In the genomic region with DNA sequence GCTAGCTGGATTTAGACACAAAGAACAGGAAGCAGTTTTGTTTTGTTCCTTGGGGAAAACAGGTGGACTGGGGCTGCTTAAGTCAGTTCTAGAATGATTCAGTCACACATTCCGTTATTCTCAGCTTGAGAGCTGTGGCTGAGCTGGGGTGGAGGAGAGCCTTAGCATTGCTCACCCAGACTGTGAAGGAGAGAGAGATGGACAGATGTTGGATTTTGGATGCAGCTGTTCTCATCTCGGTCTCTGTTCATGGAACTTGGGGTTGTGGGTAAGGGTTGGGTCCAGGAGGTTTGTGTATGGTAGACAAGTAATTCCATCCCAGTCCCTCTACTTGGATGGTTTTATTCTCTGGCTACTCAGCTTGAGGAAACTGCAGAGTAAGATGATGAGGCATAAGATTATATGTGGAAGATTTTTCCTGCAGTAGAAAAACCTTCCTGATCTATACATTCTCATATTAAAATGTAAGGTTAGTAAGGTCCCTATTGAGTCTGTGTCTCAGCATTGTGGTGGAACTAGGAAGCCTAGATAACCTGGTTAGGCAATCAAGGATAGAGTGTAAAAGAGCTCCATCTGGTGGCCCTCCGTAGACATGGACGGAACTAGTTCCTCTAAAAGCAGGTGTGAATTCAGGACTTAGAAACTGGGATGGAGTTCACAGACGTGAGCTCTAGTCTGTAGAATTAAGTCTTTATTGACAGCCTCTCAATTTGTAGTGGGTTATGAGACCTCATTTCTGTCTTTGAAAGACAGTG, we compare ENCODE assay signal across 9 mouse cellular contexts. TPM values are rescaled to one million over a fixed set of nuclear protein-coding genes. Genes with fewer than 3 reads are reported as not detected.
DNase-seq lines count a peak whose midpoint lies in the region; ATAC-seq and TF ChIP-seq lines count a peak whose summit lies in the region.
"Had no signal": no experiment of that assay in that cellular context is flagged by ENCODE, and none has a peak within 500 bp of the region (broad histone marks: within the 10 kb centered on the region; RNA-seq: fewer than 3 reads in every experiment).

No protein-coding gene starts in this region.

- H3K4me2 ChIP-seq in limb, embryonic 14.5 days (replicated peaks; ENCODE audit: low read depth, low read length, severe bottlenecking) = no peak overlapping the region

- no peak for ATAC-seq in limb, embryonic 14.5 days (ENCODE audit: low FRiP score, low read depth)

- peak; percentile 49 to 64 for DNase-seq in cerebellum, postnatal 10 days
- no peak for DNase-seq in cerebellum, postnatal 4 days (ENCODE audit: low spot score in 2 of 2)
- peak; percentile 49 for DNase-seq in limb, embryonic 14.5 days (ENCODE audit: low spot score)
- no peak for DNase-seq in limb, embryonic 10.5 days (ENCODE audit: low spot score)
- DNase-seq in embryo, embryonic 10.5 days (ENCODE audit: low spot score) = peak; percentile 48
- DNase-seq in mesoderm, embryonic 11.5 days (ENCODE audit: low read depth, low spot score) = peak; percentile 15
- DNase-seq in spleen, adult 18-20 months = no peak
- no peak for DNase-seq in layer of hippocampus, postnatal 10 days (ENCODE audit: low spot score in 2 of 2)

- WGBS in limb, embryonic 14.5 days = 75% methylated on average over 5 of the region's 5 CpGs
- WGBS in limb, embryonic 10.5 days = 82% methylated on average over 5 of the region's 5 CpGs

- H3K27me3 ChIP-seq in limb, embryonic 14.5 days (ENCODE audit: control insufficient read depth, insufficient read depth, low read length) = no peaks in the 10 kb centered on the region
- no peaks in the 10 kb centered on the region for H3K27me3 ChIP-seq in limb, embryonic 10.5 days (ENCODE audit: low read depth, poor library complexity, severe bottlenecking)

- no peak overlapping the region for H3K27ac ChIP-seq in limb, embryonic 14.5 days (replicated peaks; ENCODE audit: low read depth, low read length)
- H3K27ac ChIP-seq in limb, embryonic 10.5 days = no peak overlapping the region
- H3K27ac ChIP-seq: macrophage had no signal

- H3K4me1 ChIP-seq in limb, embryonic 14.5 days (ENCODE audit: control insufficient read depth, insufficient read depth, low read length) = no peaks in the 10 kb centered on the region
- no peaks in the 10 kb centered on the region for H3K4me1 ChIP-seq in limb, embryonic 10.5 days

- H3K9me3 ChIP-seq in limb, embryonic 14.5 days (ENCODE audit: control insufficient read depth, low read length) = no peaks in the 10 kb centered on the region
- no peaks in the 10 kb centered on the region for H3K9me3 ChIP-seq in limb, embryonic 10.5 days (replicated peaks)

- H3K4me3 ChIP-seq in limb, embryonic 14.5 days (replicated peaks; ENCODE audit: low read length) = no peak overlapping the region
- no peak overlapping the region for H3K4me3 ChIP-seq in limb, embryonic 10.5 days

- TF ChIP-seq POLR2A in limb, embryonic 14.5 days (IDR thresholded peaks at IDR 0.05; ENCODE audit: borderline replicate concordance, extremely low read depth, insufficient read depth, insufficient read length) = no peak

- H3K9ac ChIP-seq in limb, embryonic 14.5 days (ENCODE audit: low read depth, low read length, severe bottlenecking) = no peak overlapping the region

- H3K36me3 ChIP-seq in limb, embryonic 14.5 days (ENCODE audit: control insufficient read depth, insufficient read depth, low read length) = peaks cover 80% of the 10 kb centered on the region
- peaks cover 97% of the 10 kb centered on the region for H3K36me3 ChIP-seq in limb, embryonic 10.5 days

RNA-seq across cellular contexts. Expression of a gene that starts 7.0 kb away (rescaled TPM):
- 12.5 and 17.1 TPM in 2 replicates for polyA plus RNA-seq in limb, embryonic 14.5 days (2012; rRNA removed)
- 43.5 and 46.3 TPM in 2 replicates for polyA plus RNA-seq in limb, embryonic 14.5 days (2014; fragmentation: Nextera tagmentation; extraction: Ambion mirVana)
- polyA plus RNA-seq in limb, embryonic 10.5 days (2016; fragmentation: Nextera tagmentation; extraction: Ambion mirVana) = 76.0 and 87.9 TPM in 2 replicates
- 10 to 100 TPM; 14.4 to 17.5 TPM for total RNA-seq in layer of hippocampus, postnatal 10 days (2021)

RNA-seq across cellular contexts. Expression of a gene that starts 12.5 kb away (rescaled TPM):
- 53.2 and 62.7 TPM in 2 replicates for polyA plus RNA-seq in limb, embryonic 14.5 days (2012; rRNA removed)
- 159 and 160 TPM in 2 replicates for polyA plus RNA-seq in limb, embryonic 14.5 days (2014; fragmentation: Nextera tagmentation; extraction: Ambion mirVana)
- polyA plus RNA-seq in limb, embryonic 10.5 days (2016; fragmentation: Nextera tagmentation; extraction: Ambion mirVana) = 227 and 229 TPM in 2 replicates
- total RNA-seq in layer of hippocampus, postnatal 10 days (2021) = 100 to 1,000 TPM; 131 to 140 TPM

Comparison
In these comparisons a context has a peak if more than half of its experiments do, and no peak if none do; other contexts are left out.
1. DNase-seq: peak in cerebellum, postnatal 10 days (2 of 2), limb, embryonic 14.5 days (single experiment), embryo, embryonic 10.5 days (single experiment) and mesoderm, embryonic 11.5 days (single experiment); none in cerebellum, postnatal 4 days (0 of 2), limb, embryonic 10.5 days (single experiment), spleen, adult 18-20 months (0 of 2) and layer of hippocampus, postnatal 10 days (0 of 2).